Mouse (Mus musculus): ENCODE measurements around the gene Ermard.

DNA sequence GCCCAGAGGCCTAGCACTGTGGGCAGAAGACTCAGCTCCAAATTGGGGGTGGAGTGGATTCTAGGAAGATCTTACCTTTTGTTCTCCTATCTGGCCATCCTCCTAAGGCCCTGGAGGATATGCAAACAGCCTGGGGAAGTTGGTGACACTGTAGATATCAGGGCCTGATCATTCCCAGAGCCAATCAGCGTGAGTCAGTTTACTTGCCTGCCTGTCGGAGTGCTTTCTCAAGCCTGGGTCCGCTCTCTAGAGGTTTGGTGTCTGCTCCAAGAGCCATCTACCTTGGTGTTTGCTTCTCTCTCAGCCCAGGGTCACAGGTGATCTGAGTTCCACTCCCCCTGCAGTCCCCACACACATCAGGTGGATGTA lies 89.3 kb downstream of the Ermard start:
- no peak for TF ChIP-seq CTCF (IDR thresholded peaks at IDR 0.05; ENCODE audit: low read depth)
- no peak for TF ChIP-seq EP300 (IDR thresholded peaks at IDR 0.05; ENCODE audit: low read depth)
